Mouse (Mus musculus) kidney, adult 2 months (tissue): ENCODE data around the gene Gm4871. TPM values are rescaled to one million over a fixed set of nuclear protein-coding genes. Genes with fewer than 3 reads are reported as not detected.
A peak's percentile ranks its signal among the peaks of the same experiment; 100 is the strongest.

Experiments
- DNase-seq: peaks from one replicate; pipeline ENCODE4 v3.0.0; 2021
- H3K27ac ChIP-seq: fragments of 200-500 bp; 2 replicates; pipeline ENCODE4 v1.5.1; 2012; ENCODE audit warnings: low read depth, low read length, control low read depth, inconsistent platforms; ENCODE audit not compliant: insufficient read depth
- H3K27me3 ChIP-seq: fragments of 200-500 bp; replicated peaks from 2 replicates; pipeline ENCODE4 v1.6.1; 2012; ENCODE audit warnings: mild to moderate bottlenecking, moderate library complexity, low read length, inconsistent platforms; ENCODE audit not compliant: control insufficient read depth, insufficient read depth
- H3K36me3 ChIP-seq: fragments of 200-500 bp; 2 replicates; pipeline ENCODE4 v1.6.1; 2012; ENCODE audit warnings: mild to moderate bottlenecking, moderate library complexity, low read length, inconsistent platforms; ENCODE audit not compliant: control insufficient read depth, insufficient read depth
- H3K4me1 ChIP-seq: fragments of 200-500 bp; 2 replicates; pipeline ENCODE4 v1.6.1; 2011; ENCODE audit warnings: low read length; ENCODE audit not compliant: control insufficient read depth, insufficient read depth
- H3K4me3 ChIP-seq: fragments of 200-500 bp; 2 replicates; pipeline ENCODE4 v1.5.1; 2011; ENCODE audit warnings: mild to moderate bottlenecking, low read depth, low read length, control low read depth; ENCODE audit not compliant: insufficient read depth
- CTCF ChIP-seq: fragments of 200-500 bp; conservative IDR thresholded peaks from 2 replicates; pipeline ENCODE4 v1.5.1; 2011; ENCODE audit warnings: low read depth, mild to moderate bottlenecking, control low read depth, low read length, moderate library complexity, mixed read lengths; ENCODE audit not compliant: insufficient read depth, insufficient read length
- POLR2A ChIP-seq: fragments of 200-500 bp; IDR thresholded peaks from one replicate; pipeline ENCODE4 v1.6.1; 2011; ENCODE audit warnings: low read depth, low read length, control low read depth
- WGBS: fragments of 180-500 bp; shearing (Covaris S2); methylation state at CpG from one replicate; pipeline ENCODE4 v1.1.7; 2018; 5-methylcytosine and 5-hydroxymethylcytosine counted together
- polyA plus RNA-seq: library from polyadenylated mRNA; depleted of rRNA; stranded (reverse); fragments of >200 nt; gene quantifications from 2 replicates; pipeline ENCODE4 v1.2.3, GENCODE M21; 2012; rRNA removed

The Gm4871 gene
- polyA plus RNA-seq, 1 experiment, result not detected

DNA sequence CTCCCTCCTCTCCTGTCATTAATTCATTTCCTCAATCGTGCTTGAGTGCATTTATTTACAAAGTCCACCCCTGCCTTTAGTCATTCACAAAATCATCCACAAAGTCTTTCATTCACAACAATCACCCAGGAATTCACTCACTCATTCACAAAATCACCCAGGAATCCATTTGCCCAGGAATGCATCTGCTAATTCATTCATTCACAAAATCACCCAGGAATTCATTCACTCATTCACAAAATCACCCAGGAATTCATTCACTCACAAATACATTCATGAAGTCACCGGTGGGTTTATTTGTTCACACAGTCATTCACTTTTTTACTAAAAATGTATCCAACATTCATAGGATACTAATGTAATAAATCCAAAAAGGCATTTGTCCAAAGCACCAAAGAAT is 42.5 kb downstream of the Gm4871 start:
- TF ChIP-seq POLR2A, result no peak
- no peak for TF ChIP-seq CTCF
- no peak overlapping the region for H3K27ac ChIP-seq
- no peaks in the 10 kb centered on the region for H3K4me1 ChIP-seq
- H3K36me3 ChIP-seq, result no peaks in the 10 kb centered on the region
- 57% methylated on average over 2 of the region's 2 CpGs for WGBS
- H3K4me3 ChIP-seq, result no peak overlapping the region
- no peaks in the 10 kb centered on the region for H3K27me3 ChIP-seq
- no peak for DNase-seq

DNA sequence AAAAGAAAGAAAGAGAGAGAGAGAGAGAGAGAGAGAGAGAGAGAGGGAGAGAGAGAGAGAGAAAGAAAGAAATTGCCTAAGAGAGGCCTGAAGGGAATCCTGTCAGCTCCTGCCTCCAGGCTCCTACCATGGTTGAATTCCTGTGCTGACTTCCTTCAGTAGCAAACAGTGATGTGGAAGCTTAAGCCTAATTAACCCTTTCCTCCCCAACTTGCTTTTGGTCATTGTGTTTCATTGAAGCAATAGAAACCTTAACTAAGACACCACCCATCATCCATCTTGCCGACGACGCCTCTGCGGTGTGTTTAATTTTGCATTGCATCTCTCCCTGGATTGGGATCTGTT is 43.5 kb downstream of the Gm4871 start:
- no peak overlapping the region for H3K27ac ChIP-seq
- 90% methylated on average over 4 of the region's 4 CpGs for WGBS
- no peak for DNase-seq
- no peaks in the 10 kb centered on the region for H3K36me3 ChIP-seq
- TF ChIP-seq POLR2A (no peak), CTCF (no peak)
- H3K4me3 ChIP-seq, result no peak overlapping the region
- no peaks in the 10 kb centered on the region for H3K27me3 ChIP-seq
- no peaks in the 10 kb centered on the region for H3K4me1 ChIP-seq

- 46% methylated on average over 9 of the region's 9 CpGs for WGBS
- Histone ChIP-seq H3K4me3 (no peak overlapping the region), H3K4me1 (no peaks in the 10 kb centered on the region), H3K27ac (no peak overlapping the region), H3K36me3 (no peaks in the 10 kb centered on the region), H3K27me3 (no peaks in the 10 kb centered on the region)
- peak; percentile 66 for DNase-seq
- TF ChIP-seq POLR2A (no peak), CTCF (peak; percentile 76)
These were observed 44.1 kb downstream of the Gm4871 start for GRCm38 (mm10) chr5:144988340-144989060.

DNA sequence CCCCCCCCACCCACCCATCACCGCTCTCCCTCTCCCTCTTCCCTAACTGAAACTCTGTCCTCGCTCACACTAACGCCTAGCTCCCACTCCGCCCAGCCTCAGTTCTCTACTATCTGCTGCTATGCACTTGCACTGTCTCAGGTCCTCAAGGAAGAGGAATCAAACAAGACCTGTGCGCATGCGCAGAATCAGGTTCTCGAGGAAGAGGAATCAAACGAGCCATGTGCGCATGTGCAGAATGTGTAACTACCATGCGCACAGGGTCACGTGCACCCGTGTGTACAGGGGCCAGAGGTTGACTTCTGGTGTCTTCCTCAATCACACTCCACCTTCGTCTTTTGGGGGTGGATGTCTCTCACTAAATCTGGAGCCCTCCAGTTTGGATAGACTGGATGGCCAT is 45.0 kb downstream of the Gm4871 start:
- no peak for TF ChIP-seq CTCF
- no peak for TF ChIP-seq POLR2A
- 89% methylated on average over 13 of the region's 13 CpGs for WGBS

GRCm38 (mm10) chr5:144984839-144985238 is 47.7 kb downstream of the Gm4871 start:
- H3K27ac ChIP-seq, result no peak overlapping the region
- no peaks in the 10 kb centered on the region for H3K4me1 ChIP-seq
- no peaks in the 10 kb centered on the region for H3K27me3 ChIP-seq
- no peaks in the 10 kb centered on the region for H3K36me3 ChIP-seq
- 96% methylated on average over 5 of the region's 5 CpGs for WGBS
- TF ChIP-seq POLR2A, result no peak
- no peak for TF ChIP-seq CTCF
- DNase-seq, result no peak
- no peak overlapping the region for H3K4me3 ChIP-seq

More for the DNA sequence above, 45.0 kb downstream of the Gm4871 start:
- Histone ChIP-seq H3K4me1 (no peaks in the 10 kb centered on the region), H3K4me3 (no peak overlapping the region), H3K36me3 (no peaks in the 10 kb centered on the region), H3K27me3 (no peaks in the 10 kb centered on the region), H3K27ac (no peak overlapping the region)
- no peak for DNase-seq

- 93% methylated on average over 3 of the region's 3 CpGs for WGBS
- DNase-seq, result no peak
- no peaks in the 10 kb centered on the region for H3K27me3 ChIP-seq
- TF ChIP-seq POLR2A (no peak), CTCF (0 out of 2 replicates have a peak, but pooled peaks have one; percentile 23)
- H3K4me1 ChIP-seq, result no peaks in the 10 kb centered on the region
- H3K36me3 ChIP-seq, result no peaks in the 10 kb centered on the region
- no peak overlapping the region for H3K27ac ChIP-seq
- H3K4me3 ChIP-seq, result no peak overlapping the region
These were observed 49.3 kb downstream of the Gm4871 start for GRCm38 (mm10) chr5:144983227-144983626.

Other genes starting within 250 kb of the Gm4871 start
- gene Smurf1, start 66.9 kb downstream of the Gm4871 start, polyA plus RNA-seq, result 14.4 and 16.1 TPM in 2 replicates
- not detected in 2 replicates for gene 1700018F24Rik, start 10.2 kb upstream of the Gm4871 start, polyA plus RNA-seq
- gene Arpc1a, start 51.1 kb upstream of the Gm4871 start, polyA plus RNA-seq, result 123 and 141 TPM in 2 replicates
- gene Kpna7, start 51.3 kb upstream of the Gm4871 start, polyA plus RNA-seq, result not detected in 2 replicates
- gene Arpc1b, start 81.5 kb upstream of the Gm4871 start, polyA plus RNA-seq, result 184 and 193 TPM in 2 replicates
- gene Pdap1, start 107.5 kb upstream of the Gm4871 start, polyA plus RNA-seq, result 20.1 and 25.6 TPM in 2 replicates
- gene Bud31, start 107.6 kb upstream of the Gm4871 start, polyA plus RNA-seq, result 71.5 and 84.1 TPM in 2 replicates
- 15.3 and 16.5 TPM in 2 replicates for gene Ptcd1, start 134.4 kb upstream of the Gm4871 start, polyA plus RNA-seq
- gene Cpsf4, start 134.5 kb upstream of the Gm4871 start, polyA plus RNA-seq, result 19.2 and 19.9 TPM in 2 replicates
- 346 and 489 TPM in 2 replicates for gene Atp5j2, start 159.3 kb upstream of the Gm4871 start, polyA plus RNA-seq
- gene Zkscan14, start 169.1 kb upstream of the Gm4871 start, polyA plus RNA-seq, result 3.8 and 3.9 TPM in 2 replicates
- gene Zkscan5, start 171.8 kb upstream of the Gm4871 start, polyA plus RNA-seq, result 5.8 and 6.2 TPM in 2 replicates
- gene Zfp655, start 199.0 kb upstream of the Gm4871 start, polyA plus RNA-seq, result 15.5 and 18.4 TPM in 2 replicates
- gene Zscan25, start 247.7 kb upstream of the Gm4871 start, polyA plus RNA-seq, result 11.0 and 12.5 TPM in 2 replicates